Mouse (Mus musculus) bone marrow, adult 2 months (tissue): ENCODE measurements around the gene Tank.

Experiments used
- CTCF ChIP-seq: fragments of 200-500 bp; IDR thresholded peaks from 2 replicates; pipeline ENCODE4 v1.5.1; 2011; ENCODE audit warnings: low read length, control low read depth; ENCODE audit not compliant: control insufficient read depth, insufficient read depth
- POLR2A ChIP-seq: fragments of 200-500 bp; IDR thresholded peaks from 2 replicates; pipeline ENCODE4 v1.6.1; 2011; ENCODE audit warnings: low read depth, mild to moderate bottlenecking, control low read depth, low read length, borderline replicate concordance; ENCODE audit not compliant: control insufficient read depth

GRCm38 (mm10) chr2:61533131-61533530, 45.3 kb upstream of the Tank start:
- TF ChIP-seq CTCF (no peak), POLR2A (no peak)
